Mouse (Mus musculus) lung, adult 2 months (tissue): ENCODE measurements around the gene Tent4b.

Experiments
- CTCF ChIP-seq: fragments of 200-500 bp; IDR thresholded peaks from 2 replicates; pipeline ENCODE4 v1.5.1; 2011; ENCODE audit warnings: mild to moderate bottlenecking, low read length, control low read depth; ENCODE audit not compliant: insufficient read depth
- POLR2A ChIP-seq: fragments of 200-500 bp; IDR thresholded peaks from 2 replicates; pipeline ENCODE4 v1.6.1; 2011; ENCODE audit warnings: low read depth, mild to moderate bottlenecking, control low read depth, low read length, borderline replicate concordance; ENCODE audit errors: extremely low read depth

DNA sequence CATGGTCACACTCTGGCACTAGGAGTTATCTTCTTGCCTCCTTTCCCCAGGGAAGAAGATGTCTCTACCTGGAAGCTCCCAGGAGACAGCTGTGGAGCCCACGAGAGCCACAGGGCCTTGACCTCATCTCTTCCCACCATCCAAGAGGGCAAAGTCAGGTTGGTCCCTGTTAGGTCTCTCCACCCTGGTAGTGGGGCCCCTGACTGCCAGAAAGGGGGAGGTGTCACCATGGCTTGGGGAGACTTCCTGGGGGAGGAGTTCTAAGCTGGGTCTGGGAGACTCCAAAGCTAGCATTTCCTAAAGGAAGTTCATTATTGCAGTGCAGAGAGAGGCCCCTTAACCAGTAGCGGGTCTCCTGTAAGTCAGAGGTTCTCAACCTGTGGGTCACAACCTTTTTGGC is 96.0 kb downstream of the Tent4b start:
- TF ChIP-seq POLR2A = no peak
- TF ChIP-seq CTCF = no peak
